Mouse (Mus musculus) gastrocnemius, postnatal 14 days (tissue): ENCODE measurements around the gene Dram1. TPM values are rescaled to one million over a fixed set of nuclear protein-coding genes. Genes with fewer than 3 reads are reported as not detected.

Source experiments
- DNase-seq: peaks from one replicate; pipeline ENCODE4 v3.0.0; 2021; ENCODE audit warnings: mixed read lengths
- intact Hi-C: fragments of 180-260 bp; cut with DNase I; formaldehyde crosslinking; loops from one replicate; pipeline ENCODE4 v1.15.1; 2025; ENCODE audit warnings: low total_unique reads
- total RNA-seq, 2 experiments: library from RNA; stranded (reverse); gene quantifications; 2 replicates each; pipeline ENCODE4 v1.2.3; 2021

Dram1 gene
- total RNA-seq, 2 experiments from 2014 or later, result 1.3 to 1.7 TPM

DNA sequence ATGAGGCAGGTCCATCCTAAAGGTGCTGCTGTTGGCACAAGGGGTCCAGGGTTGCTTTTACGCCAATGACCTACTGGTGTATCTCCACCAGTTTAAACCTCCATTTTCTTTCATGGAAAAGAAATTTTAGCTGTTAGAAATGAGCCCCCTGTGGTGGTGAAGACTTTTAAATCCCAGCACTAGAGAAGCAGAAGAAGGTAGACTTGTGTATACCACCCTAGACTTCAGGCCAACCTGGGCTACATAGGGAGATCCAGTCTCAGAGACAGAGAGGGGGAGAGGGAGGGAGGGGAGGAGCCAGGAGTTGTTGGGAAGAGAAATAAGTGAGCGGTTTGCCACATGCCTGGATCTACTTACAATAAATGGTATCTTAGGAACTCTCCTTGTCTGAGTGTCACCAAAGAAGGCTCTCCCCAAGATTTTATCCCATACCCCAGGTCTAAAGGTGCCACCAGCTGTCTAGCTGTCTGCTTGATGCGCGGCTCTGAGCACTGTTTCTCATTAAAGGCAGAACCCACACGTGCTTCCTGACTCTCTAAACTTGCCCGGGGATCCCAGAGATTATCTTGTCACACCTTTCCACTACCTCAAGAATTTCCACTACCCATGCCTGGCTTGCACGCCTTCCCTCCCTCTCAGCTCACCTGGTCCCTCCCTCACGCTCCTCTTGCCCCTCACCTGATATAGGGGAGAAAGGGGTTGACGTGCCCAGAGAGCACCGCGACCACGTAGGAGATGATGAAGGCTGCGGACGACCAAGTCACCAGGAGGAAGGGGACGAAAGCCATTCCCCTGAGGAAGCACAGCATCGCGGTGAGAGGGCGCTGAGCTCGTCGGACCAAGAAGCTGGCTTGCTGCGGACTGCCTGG is 22.5 kb downstream of the Dram1 start:
- intact Hi-C loops, result no loop called here
- no peak for DNase-seq

DNA sequence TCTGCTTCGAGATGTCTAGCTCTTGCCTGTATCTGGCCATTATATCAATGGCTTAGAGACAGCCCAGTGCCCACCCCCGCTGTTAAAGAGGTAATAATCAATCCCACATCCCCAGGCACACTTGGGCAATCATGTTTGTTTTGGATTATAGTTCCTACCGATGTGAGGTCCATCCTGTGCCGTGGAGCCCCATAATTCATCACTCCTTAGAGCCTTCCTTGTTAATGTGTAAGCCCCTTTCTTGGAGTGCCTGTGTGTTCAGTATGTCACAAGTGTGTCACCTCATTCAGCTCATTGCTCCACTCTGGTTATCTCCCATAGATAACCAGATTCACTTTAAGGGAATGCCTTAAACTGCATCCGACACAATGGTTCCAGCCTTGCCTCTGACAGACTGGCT is 24.3 kb downstream of the Dram1 start:
- DNase-seq, result no peak

DNA sequence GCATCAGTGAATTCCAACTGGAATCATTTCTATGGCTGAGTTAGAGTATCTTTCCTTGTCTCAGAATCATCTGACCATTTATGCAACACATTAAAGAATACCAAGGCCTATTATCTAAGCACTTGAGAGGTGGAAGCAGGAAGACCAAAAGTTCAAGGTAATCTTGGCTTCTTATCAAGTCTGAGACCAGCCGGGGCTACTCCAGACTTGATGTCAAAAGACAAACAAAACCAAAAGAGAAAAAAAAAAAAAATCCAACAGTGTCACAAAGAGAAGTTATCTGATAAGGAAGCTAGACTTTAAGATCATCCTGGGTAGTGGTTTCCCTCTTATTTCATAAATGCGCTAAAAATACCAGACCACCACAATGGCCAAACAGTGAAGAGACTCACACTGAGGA is 26.3 kb downstream of the Dram1 start:
- DNase-seq, result no peak
- intact Hi-C loops, result no loop called here

More for the DNA sequence above, 24.3 kb downstream of the Dram1 start:
- intact Hi-C loops, result no loop called here

DNA sequence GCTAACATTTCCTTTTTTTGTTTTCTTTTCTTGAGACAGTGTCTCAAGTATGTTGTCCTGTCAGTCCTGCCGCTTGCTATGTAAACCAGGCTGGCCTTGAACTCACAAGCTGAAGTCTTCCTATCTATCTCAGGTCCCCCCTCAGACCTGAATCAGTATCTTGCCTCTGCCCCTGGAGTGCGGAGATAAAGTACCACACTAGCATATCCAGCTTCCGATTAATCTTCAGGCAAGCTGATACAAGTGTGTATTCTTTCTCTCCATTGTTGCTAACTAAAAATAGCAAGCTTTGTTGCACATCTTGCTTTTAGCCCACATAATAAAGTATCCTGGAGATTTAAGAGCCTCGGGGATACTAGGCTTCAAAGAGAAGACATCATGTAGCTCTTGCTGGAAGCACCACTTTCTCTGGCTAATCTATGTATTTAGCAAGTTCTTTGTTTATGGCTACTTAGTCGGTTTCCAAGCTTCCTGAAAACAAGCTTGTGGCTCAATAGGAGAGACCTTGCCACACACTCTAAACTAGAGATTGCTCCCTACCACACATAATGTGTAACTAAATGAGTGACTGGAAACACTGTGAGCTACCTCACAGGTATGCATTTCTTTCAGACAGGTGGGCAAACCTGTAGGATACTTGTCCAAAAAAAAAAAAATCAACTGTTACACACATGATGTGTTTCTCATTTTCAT is 27.3 kb downstream of the Dram1 start:
- no peak for DNase-seq
- intact Hi-C loops, result no loop called here

DNA sequence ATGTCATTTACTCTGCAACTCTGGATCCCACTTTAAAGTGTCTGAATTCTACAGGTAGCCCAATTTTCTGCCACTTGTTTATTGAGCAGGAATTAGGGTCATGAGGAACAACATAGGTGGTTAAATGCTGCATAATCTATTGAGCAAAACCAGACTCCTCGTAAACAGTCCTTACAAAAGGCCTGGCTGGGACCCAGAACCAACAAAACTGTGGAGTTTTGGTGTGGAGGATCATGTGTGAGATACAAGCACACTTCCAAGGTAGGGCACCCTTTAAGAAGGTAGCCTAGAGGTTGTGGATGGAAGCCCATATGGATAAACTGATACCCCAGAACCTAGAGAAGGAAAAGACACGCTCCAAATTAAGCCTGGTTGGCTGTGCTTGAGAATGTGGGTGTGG is 28.2 kb downstream of the Dram1 start:
- no peak for DNase-seq
- intact Hi-C loops, result no loop called here

DNA sequence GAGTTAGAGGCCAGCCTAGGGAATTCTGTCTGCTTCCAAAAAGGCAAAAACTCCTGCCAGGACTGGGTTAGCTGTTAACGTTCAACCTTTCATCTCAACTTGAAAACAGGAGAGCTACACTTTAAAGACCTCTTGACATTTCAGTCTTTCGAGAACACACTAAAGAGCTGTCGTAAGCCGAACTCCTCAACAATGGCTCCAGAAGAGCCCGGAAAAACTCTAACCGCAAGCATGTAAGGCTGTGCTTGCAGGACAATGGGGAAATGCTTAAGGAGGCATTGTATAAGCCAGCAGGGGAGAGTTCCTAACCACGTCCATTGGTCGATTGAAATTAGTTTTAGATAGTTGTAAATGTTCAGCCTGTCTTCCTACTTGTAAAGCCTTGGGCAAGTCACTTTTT is 29.1 kb downstream of the Dram1 start:
- intact Hi-C loops, result no loop called here
- DNase-seq, result no peak

DNA sequence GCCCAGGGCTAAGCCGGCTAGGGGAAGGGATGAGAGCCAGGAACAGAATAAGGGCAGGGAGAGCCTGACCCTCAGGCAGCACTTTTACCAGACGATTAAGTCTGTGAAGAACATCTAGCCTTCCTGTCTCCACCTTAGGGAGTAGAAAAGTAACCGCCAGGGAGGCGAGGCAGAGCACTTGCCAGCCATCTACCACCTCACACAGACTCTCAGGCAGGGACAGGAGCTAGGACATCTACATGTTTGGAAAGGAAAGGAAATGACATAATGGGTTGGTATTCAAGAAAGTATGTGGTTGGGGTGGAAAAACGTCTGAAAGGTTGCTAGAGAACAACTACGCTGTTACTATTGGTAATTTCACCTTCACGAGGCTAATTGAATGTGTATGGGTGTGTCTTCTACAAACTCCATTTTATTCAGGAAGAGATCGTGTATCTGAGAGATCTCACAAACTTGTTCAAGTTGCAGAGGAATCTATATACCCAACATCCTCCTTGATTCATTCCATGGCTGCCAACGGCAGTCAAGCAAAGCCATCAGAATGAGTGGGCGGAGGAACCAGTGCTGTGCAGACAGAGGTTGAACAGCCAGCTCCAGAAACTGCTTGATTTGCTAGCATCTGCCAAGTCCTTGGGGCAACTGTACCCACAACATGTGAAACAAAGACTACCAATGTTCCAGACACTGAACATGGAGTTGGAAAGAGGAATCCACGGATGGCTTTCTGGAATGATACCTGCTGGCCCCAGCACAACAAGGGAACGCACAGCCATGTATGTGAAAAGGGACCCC is 32.2 kb downstream of the Dram1 start:
- intact Hi-C loops, result no loop called here
- DNase-seq, result no peak

DNA sequence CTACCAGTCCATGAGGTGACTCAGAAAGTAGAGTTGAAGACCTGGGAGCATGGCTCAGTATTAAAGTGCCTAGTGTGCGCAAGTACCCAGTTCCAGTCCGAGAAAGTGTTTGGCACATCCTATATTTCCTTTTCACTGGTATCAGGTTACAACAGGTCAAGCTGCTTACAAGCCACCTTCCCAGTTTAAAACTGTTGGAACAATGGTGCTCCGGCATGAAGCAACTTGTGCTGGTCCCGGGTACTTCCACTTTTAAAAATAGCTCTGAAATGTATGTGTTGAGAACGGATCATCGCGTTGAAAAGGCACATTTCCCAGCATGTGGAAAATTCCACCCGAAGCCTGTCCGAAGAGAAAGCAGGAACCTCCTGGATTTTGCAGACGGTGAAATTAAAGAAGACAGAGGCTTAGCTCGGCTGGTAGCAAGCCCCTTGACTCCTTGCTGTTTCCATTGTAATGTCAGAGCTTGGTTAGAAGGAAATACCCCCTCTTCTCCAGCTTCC is 32.9 kb downstream of the Dram1 start:
- intact Hi-C loops, result no loop called here
- no peak for DNase-seq

DNA sequence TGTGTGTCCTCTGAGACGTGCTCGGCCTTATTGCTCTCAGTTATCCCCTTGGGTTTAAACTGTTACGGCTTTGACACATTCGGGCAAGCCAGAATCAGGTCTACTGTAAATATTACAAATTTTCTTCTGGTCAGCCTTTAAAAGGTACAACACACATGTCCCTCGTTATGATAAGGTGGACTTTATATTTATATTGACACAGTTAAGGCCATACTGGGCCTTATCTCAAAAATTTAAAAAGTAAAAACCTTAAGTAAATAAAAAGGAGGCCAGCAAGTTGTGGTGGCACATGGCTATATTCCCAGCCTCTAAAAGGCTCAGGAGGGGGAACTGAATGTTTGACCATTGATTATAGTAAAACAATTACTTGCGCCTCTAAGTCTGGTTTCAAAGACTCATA is 37.5 kb downstream of the Dram1 start:
- intact Hi-C loops, result no loop called here

DNA sequence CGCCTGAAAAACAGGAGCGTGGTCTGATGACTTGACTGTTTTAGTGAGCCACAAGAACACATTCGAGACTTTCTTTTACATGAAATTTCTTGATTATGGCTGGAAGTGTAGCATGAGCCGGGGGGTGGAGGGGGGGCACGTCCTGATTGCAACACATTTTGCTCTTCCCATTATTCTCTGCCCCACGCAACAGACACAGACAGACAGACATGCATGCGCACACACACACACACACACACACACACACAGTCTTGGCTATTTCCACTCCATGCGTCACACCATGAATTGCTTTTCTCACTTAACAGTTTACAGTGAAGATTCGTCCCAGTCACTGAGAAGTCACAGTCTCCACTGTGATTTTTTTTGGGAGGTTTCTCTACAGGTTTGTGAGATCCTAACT is 38.2 kb downstream of the Dram1 start:
- no peak for DNase-seq
- intact Hi-C loops, result no loop called here

More for the DNA sequence above, 37.5 kb downstream of the Dram1 start:
- DNase-seq, result no peak

DNA sequence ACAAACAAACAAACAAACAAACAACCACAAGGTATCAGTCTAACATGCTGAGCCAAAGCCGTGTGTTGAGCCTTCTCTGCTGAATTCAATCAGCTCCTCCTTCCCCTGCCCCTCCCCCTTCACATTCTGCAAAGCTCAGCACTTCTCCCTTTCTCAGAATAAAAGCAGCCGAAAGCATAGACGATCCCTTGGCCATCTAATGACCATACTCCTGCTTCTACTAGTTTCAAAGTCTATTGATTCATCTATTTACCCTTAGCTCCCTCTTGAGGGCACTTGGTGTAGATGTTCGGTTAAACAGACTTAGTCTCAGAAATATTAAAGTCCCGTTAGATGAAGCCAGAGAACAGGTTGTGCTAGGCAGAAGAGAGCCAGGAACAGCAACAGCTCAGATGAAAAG is 48.2 kb downstream of the Dram1 start:
- no peak for DNase-seq
- intact Hi-C loops, result no loop called here

DNA sequence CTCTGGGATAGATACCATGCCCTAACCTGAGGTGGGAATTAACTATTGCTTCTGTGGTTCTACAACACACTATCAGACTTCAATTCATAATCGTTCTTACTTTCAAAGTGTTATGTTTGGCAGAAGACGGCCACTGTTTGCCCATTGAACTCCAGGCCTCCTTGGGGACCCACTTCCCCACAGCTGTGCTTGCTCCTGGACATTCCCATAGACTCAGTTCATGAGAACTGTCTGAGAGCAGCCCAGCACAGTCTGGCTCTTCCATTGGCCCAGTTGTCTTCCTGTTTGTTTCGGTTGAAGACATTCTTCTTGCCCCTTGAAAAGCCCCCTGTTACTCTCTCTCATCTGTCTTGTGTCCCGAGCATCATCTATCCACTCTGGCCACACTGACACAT is 50.8 kb downstream of the Dram1 start:
- intact Hi-C loops, result loop anchor here (5.0 kb wide), 2 partner anchors 676 to 776 kb away; no protein-coding TSS in a partner anchor
- peak; percentile 17 for DNase-seq

DNA sequence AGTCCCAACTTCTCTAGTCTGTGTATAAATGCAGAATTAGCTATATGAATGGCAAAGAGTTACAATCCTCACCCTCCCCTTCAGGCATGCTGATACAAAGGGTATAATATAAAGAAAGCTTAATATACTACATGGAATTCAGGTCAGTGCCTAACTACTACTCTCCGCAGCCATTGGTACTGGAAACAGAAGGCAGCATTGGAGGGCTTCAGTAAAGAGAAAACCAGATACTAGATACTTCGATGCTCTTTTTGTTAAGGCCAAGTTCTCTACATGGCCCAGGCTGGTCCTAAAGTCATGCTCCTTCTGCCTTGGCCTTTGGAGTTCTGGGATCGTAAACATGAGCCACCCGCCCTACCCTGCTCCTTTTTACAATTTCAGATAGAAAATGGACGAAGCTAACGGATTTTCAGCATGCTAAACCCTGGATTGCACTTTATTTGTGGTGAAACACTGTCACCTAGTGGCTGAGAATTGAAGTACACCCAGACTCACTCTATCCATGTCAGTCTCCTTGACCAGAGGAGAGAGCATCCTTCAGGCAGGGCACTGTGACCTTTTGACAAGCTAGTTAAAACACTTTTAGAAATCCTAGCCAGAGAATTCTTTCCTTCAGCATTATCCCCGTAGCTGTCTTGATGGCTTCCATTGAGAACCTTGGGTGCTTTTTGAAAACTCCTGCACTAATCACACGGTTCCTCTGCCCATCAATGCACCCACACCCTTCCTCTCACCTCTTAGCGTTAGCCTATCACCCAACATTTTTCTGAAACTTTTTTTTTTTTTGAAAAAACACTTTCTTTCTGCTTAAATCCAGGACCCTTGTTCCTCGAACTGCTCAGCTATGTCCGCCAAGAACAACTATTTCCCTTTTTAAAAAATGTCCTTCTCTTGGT is 51.5 kb downstream of the Dram1 start:
- intact Hi-C loops, result loop anchor here (5.0 kb wide), 2 partner anchors 675 to 775 kb away; no protein-coding TSS in a partner anchor
- DNase-seq, result peak; percentile 47

DNA sequence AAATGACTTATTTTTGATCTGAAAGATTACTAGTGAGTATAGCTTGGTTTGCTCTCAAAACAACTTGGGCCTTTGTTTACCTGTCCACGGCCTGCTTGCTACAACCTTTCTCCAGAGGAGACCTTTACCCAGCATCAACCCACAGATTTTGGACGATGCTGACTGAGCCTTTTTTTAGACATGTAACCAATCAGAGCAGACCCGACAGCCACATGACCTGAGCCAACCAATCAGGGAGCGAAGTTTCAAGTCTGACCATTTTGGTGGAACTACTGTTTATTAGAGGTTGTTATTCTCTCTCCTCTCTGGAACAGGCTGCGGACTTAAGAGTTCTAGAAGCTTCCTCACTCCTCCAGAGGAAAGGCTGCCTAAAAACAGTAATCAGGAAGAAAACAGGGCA is 57.1 kb downstream of the Dram1 start:
- intact Hi-C loops, result no loop called here
- DNase-seq, result no peak

DNA sequence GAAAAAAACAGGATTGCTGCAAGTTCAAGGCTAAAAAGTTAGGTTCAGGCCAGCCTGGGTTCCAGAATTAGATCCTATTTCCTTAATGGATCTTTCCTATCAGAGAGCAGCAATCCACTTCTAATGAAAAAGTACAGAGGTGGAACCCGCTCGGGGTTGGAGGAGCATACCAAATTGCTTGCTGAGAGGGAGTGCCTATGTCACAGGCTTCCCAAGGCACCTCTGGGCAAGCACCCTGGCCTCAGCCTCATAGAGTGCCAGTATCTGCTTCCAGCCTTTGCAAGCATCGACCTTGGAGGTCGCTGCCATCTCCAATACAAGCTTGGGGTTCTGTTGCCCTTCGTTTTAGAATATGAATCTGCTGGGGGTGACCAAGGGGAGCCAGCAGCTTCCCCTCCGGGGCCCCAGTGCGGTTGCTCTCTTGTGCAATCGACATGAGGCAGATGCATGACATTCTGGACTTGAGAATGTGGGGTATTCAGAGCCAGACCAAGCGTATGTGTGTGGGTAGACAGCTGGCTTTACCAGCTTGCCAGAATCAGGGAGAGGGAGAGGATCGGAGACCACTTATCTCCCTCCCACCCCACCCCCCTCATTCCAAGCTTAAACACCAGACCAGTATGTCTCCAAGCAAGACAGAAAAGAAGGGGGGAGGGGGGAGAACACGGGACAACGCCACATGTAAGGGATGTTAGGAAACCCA is 58.0 kb downstream of the Dram1 start:
- intact Hi-C loops, result no loop called here
- no peak for DNase-seq

DNA sequence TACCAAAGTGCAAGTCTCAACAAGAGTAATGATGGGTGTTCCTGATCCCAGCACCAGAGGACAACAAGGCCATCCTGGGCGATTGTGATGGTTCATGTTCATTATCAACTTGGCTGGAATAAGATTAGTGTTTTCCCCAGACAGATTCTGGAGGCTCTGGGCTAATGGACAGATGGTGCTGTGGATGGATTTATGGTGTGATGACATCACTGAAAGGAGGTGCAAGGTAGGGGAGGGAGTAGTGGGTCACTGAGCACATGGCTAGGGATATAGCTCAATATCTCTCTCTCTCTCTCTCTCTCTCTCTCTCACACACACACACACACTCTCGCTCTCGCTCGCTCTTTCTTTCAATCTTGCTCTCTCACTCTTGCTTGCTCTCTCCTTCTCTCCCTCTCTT is 60.7 kb downstream of the Dram1 start:
- intact Hi-C loops, result no loop called here
- no peak for DNase-seq

DNA sequence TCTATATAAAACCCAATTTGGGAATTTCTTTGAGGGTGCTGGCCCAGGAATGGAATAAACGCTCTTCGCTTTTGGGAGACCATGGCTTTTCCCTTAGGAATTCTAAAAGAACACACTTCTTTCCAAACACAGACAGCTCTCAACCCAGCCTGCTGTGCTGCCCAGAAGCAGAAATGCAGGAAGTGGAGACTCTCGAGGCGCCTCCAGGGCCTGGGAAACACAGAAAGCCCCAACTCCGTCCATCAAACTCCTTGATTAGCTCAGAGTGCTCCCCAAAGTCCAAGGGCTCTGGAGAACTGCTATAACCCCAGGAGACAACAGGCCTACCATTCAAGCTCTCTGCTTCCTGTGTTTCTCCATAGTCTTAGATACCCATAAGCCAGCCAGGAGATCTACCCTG is 61.7 kb downstream of the Dram1 start:
- intact Hi-C loops, result no loop called here
- DNase-seq, result no peak

DNA sequence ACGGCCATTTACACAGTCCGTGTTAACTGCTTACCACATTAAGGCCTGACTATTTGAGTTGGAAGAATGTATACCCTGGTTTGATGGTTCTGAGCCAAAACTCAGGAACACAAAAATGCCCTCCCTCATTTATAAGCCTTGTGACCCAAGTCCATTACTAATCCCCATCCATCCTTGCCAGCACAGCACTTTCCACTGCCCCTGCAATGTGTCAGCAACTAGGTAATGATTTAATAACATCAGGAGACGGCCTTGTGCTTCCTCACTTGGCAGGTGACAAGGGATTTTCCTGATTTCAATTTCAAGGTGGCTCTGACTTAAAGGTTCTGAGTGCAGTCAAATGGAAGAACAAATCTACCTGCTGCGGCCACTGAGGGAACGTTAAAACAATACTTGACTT is 64.0 kb downstream of the Dram1 start:
- no peak for DNase-seq
- intact Hi-C loops, result no loop called here
